ENCODE assay signal across 11 mouse cellular contexts in genomic region chr6:47633467-47633866, GRCm38 (mm10). TPM values are rescaled to one million over a fixed set of nuclear protein-coding genes. Genes with fewer than 3 reads are reported as not detected.
DNase-seq lines count a peak whose midpoint lies in the region; ATAC-seq and TF ChIP-seq lines count a peak whose summit lies in the region.
"Had no signal": no experiment of that assay in that cellular context is flagged by ENCODE, and none has a peak within 500 bp of the region (broad histone marks: within the 10 kb centered on the region; RNA-seq: fewer than 3 reads in every experiment).

No protein-coding gene starts in this region.

- 0 out of 2 replicates have a peak, but pooled peaks have one; percentile 3 for TF ChIP-seq CTCF in forebrain, postnatal 0 days (IDR thresholded peaks at IDR 0.05; ENCODE audit: low read depth)
- no peak for TF ChIP-seq CTCF in thymus, adult 2 months (IDR thresholded peaks at IDR 0.05; ENCODE audit: borderline replicate concordance, control insufficient read depth, extremely low read depth, insufficient read depth, low read length, poor library complexity)

- no peaks in the 10 kb centered on the region for H3K9me3 ChIP-seq in forebrain, postnatal 0 days (ENCODE audit: low read length)
- H3K9me3 ChIP-seq in forebrain, embryonic 12.5 days = no peaks in the 10 kb centered on the region
- no peaks in the 10 kb centered on the region for H3K9me3 ChIP-seq in liver, embryonic 13.5 days (replicated peaks)
- H3K9me3 ChIP-seq: embryonic facial prominence, embryonic 15.5 days; midbrain, embryonic 10.5 days had no signal

- no peaks in the 10 kb centered on the region for H3K4me1 ChIP-seq in forebrain, postnatal 0 days (ENCODE audit: insufficient read depth)
- H3K4me1 ChIP-seq in forebrain, embryonic 12.5 days = no peaks in the 10 kb centered on the region
- peaks cover 4% of the 10 kb centered on the region for H3K4me1 ChIP-seq in thymus, adult 2 months (replicated peaks; ENCODE audit: control insufficient read depth, insufficient read depth, low read length)
- peaks cover 5% of the 10 kb centered on the region for H3K4me1 ChIP-seq in liver, embryonic 13.5 days (replicated peaks)
- H3K4me1 ChIP-seq: embryonic facial prominence, embryonic 15.5 days; midbrain, embryonic 10.5 days had no signal

- no peaks in the 10 kb centered on the region for H3K36me3 ChIP-seq in forebrain, postnatal 0 days (ENCODE audit: insufficient read depth)
- H3K36me3 ChIP-seq in forebrain, embryonic 12.5 days (replicated peaks) = no peaks in the 10 kb centered on the region
- H3K36me3 ChIP-seq in thymus, adult 2 months (ENCODE audit: control insufficient read depth, insufficient read depth, low read length) = no peaks in the 10 kb centered on the region
- H3K36me3 ChIP-seq in liver, embryonic 13.5 days = no peaks in the 10 kb centered on the region
- H3K36me3 ChIP-seq: embryonic facial prominence, embryonic 15.5 days; midbrain, embryonic 10.5 days had no signal

- H3K27me3 ChIP-seq in forebrain, postnatal 0 days (ENCODE audit: insufficient read depth, low read length) = no peaks in the 10 kb centered on the region
- no peaks in the 10 kb centered on the region for H3K27me3 ChIP-seq in forebrain, embryonic 12.5 days
- H3K27me3 ChIP-seq in thymus, adult 2 months (ENCODE audit: control insufficient read depth, insufficient read depth, low read length) = no peaks in the 10 kb centered on the region
- no peaks in the 10 kb centered on the region for H3K27me3 ChIP-seq in liver, embryonic 13.5 days
- H3K27me3 ChIP-seq: embryonic facial prominence, embryonic 15.5 days had no signal

- H3K9ac ChIP-seq in forebrain, postnatal 0 days = no peak overlapping the region
- H3K9ac ChIP-seq in forebrain, embryonic 12.5 days = no peak overlapping the region
- H3K9ac ChIP-seq in liver, embryonic 13.5 days = no peak overlapping the region
- H3K9ac ChIP-seq: embryonic facial prominence, embryonic 15.5 days had no signal

- TF ChIP-seq POLR2A in thymus, adult 2 months (IDR thresholded peaks at IDR 0.05; ENCODE audit: control insufficient read depth, extremely low read depth, insufficient read depth, low read length, poor library complexity) = no peak

- H3K27ac ChIP-seq in forebrain, postnatal 0 days (ENCODE audit: low read depth, low read length) = no peak overlapping the region
- no peak overlapping the region for H3K27ac ChIP-seq in forebrain, embryonic 12.5 days
- no peak overlapping the region for H3K27ac ChIP-seq in thymus, adult 2 months (ENCODE audit: control insufficient read depth, insufficient read depth, low read length)
- H3K27ac ChIP-seq in liver, embryonic 13.5 days = no peak overlapping the region
- H3K27ac ChIP-seq: embryonic facial prominence, embryonic 15.5 days; midbrain, embryonic 10.5 days had no signal

- H3K4me3 ChIP-seq in forebrain, postnatal 0 days (ENCODE audit: low read depth, low read length) = no peak overlapping the region
- H3K4me3 ChIP-seq in forebrain, embryonic 12.5 days (replicated peaks) = no peak overlapping the region
- no peak overlapping the region for H3K4me3 ChIP-seq in thymus, adult 2 months (ENCODE audit: control insufficient read depth, insufficient read depth, low read length)
- no peak overlapping the region for H3K4me3 ChIP-seq in liver, embryonic 13.5 days (replicated peaks)
- H3K4me3 ChIP-seq: embryonic facial prominence, embryonic 15.5 days; midbrain, embryonic 10.5 days had no signal

- ATAC-seq in forebrain, postnatal 0 days = no peak
- ATAC-seq in forebrain, embryonic 12.5 days (ENCODE audit: low FRiP score) = no peak
- no peak for ATAC-seq in liver, embryonic 13.5 days (ENCODE audit: low read depth)
- ATAC-seq: intestine, embryonic 16.5 days had no signal

- no peak overlapping the region for H3K4me2 ChIP-seq in forebrain, postnatal 0 days (ENCODE audit: low read depth)
- H3K4me2 ChIP-seq in forebrain, embryonic 12.5 days = no peak overlapping the region
- H3K4me2 ChIP-seq in liver, embryonic 13.5 days = no peak overlapping the region
- H3K4me2 ChIP-seq: embryonic facial prominence, embryonic 15.5 days had no signal

- no peak for DNase-seq in forebrain, postnatal 0 days
- peak; percentile 38 for DNase-seq in thymus, adult 2 months
- no peak for DNase-seq in thymus, adult 18-20 months
- DNase-seq in liver, embryonic 13.5 days = peak; percentile 15
- no peak for DNase-seq in frontal cortex, postnatal 25 days (ENCODE audit: low spot score in 2 of 2)
- no peak for DNase-seq in cerebellum, adult 9-10 months
- no peak for DNase-seq in layer of hippocampus, postnatal 14 days (ENCODE audit: low spot score in 2 of 2)

RNA-seq across cellular contexts. Expression of gene Ezh2, which starts 38.3 kb away (rescaled TPM):
- total RNA-seq in forebrain, postnatal 0 days (2014; rRNA removed) = 50.0 and 60.1 TPM in 2 replicates
- 37.7 and 41.5 TPM in 2 replicates for polyA plus RNA-seq in forebrain, postnatal 0 days (2015; fragmentation: Nextera tagmentation; extraction: Ambion mirVana)
- polyA plus RNA-seq in forebrain, embryonic 12.5 days (2016; fragmentation: Nextera tagmentation; extraction: Ambion mirVana) = 259 and 267 TPM in 2 replicates
- 56.3 and 70.2 TPM in 2 replicates for polyA plus RNA-seq in thymus, adult 2 months (2012; rRNA removed)
- polyA plus RNA-seq in liver, embryonic 13.5 days (2015; fragmentation: Nextera tagmentation; extraction: Ambion mirVana) = 66.7 and 76.5 TPM in 2 replicates
- 10 to 100 TPM; 20.6 to 31.0 TPM for total RNA-seq in layer of hippocampus, postnatal 14 days (2021)

Comparison
In these comparisons a context has a peak if more than half of its experiments do, and no peak if none do; other contexts are left out.
1. DNase-seq: peak in thymus, adult 2 months (single experiment) and liver, embryonic 13.5 days (single experiment); none in forebrain, postnatal 0 days (single experiment), thymus, adult 18-20 months (0 of 2), frontal cortex, postnatal 25 days (0 of 2), cerebellum, adult 9-10 months (single experiment) and layer of hippocampus, postnatal 14 days (0 of 2).